Mouse (Mus musculus) cortical plate, adult 2 months (tissue): ENCODE measurements around the gene Smyd1.

Experiments
- CTCF ChIP-seq: fragments of 200-500 bp; IDR thresholded peaks from 2 replicates; pipeline ENCODE4 v1.5.1; 2011; ENCODE audit warnings: mild to moderate bottlenecking, control low read depth, low read length; ENCODE audit not compliant: insufficient read depth; ENCODE audit errors: extremely low read depth
- POLR2A ChIP-seq: fragments of 200-500 bp; IDR thresholded peaks from 2 replicates; pipeline ENCODE4 v1.6.1; 2011; ENCODE audit warnings: mild to moderate bottlenecking, low read length, control low read depth; ENCODE audit not compliant: insufficient read depth; ENCODE audit errors: extremely low read depth

DNA sequence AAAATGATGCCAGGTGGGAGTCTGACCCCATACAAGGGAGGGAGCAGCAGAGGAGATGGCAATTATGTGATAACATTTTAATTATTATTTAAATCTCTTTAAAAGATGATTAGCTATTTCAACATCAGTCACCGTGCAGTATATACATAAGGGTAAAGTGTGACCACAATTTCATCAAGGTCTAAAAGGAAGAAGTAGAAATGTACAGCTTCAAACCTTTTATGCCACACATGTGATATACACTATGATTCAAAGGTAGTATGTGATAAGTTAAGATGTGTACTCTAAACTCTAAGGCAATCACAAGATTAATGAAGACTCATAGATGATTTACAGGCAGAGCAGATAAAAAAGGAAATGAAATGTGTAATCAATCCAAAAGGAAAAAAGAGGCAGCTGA lies 141.4 kb downstream of the Smyd1 start:
- TF ChIP-seq POLR2A = no peak
- TF ChIP-seq CTCF = no peak
